Mouse (Mus musculus) kidney, adult 10 weeks (tissue): ENCODE data around the gene Qsox1. TPM values are rescaled to one million over a fixed set of nuclear protein-coding genes. Genes with fewer than 3 reads are reported as not detected.

ENCODE experiments used
- polyA plus RNA-seq: library from polyadenylated mRNA; stranded (reverse); fragments of 350-450 nt; fragmentation: Illumina TruSeq; extraction: RNeasy Lipid Tissue Mini Kit (QIAGEN cat#74804); gene quantifications from one replicate; pipeline ENCODE4 v1.2.3, GENCODE M21; 2014; ENCODE audit warnings: low read depth, low replicate concordance

Qsox1 gene
- polyA plus RNA-seq, result 0.32 TPM

GRCm38 (mm10) chr1:155812581-155813499, at the start of gene Qsox1:
TSS of gene Qsox1 (minus strand) at chr1:155812889.

GRCm38 (mm10) chr1:155751484-155752255, 61.0 kb downstream of the Qsox1 start, which contains the start of gene Lhx4:
TSS of gene Lhx4 (minus strand) at chr1:155751684.

Other genes with a start within 250 kb of the Qsox1 start
- not detected for gene Lhx4, start 61.2 kb downstream of the Qsox1 start, polyA plus RNA-seq
- gene Cep350, start 160.4 kb upstream of the Qsox1 start, polyA plus RNA-seq, result 30.1 TPM
- gene Tor1aip2, start 222.5 kb upstream of the Qsox1 start, polyA plus RNA-seq, result 196 TPM
- gene Tor1aip1, start 223.6 kb upstream of the Qsox1 start, polyA plus RNA-seq, result 96.0 TPM